Mouse (Mus musculus) c-Kit-positive CD71-positive TER-119-positive erythroid progenitor cells, embryonic 14.5 days (primary cell): ENCODE measurements around the gene Tmigd1.
"Not testable (repeated sequence)": the region's sequence is repeated elsewhere in the genome, so short reads cannot be mapped to it uniquely, and the experiment has no call there.

Experiments used
- DNase-seq: peaks from one replicate; pipeline ENCODE4 v3.0.0-alpha.2; 2013; ENCODE audit warnings: low spot score

Gene Tmigd1

DNA sequence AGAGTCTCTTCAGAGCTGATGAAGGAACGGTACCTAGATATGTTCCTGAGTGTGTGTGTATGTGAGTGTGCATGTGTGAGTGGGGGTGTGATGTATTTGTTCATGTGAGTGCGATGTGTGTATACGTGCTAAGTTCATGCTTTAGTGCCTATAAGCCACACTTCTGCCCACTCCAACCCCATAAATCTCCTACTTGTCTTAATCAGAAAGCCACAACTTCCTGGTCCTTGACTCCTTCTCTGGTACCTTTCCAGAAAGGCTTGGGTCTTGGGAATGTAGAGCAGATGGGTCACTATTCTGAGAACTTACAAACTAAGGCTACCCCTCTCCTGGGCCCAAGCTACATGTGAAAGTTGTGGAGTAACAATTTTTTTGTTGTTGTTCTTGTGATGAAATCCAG is 3.2 kb upstream of the Tmigd1 start:
- DNase-seq, result no peak

GRCm38 (mm10) chr11:76899758-76900738 is 1.9 kb upstream of the Tmigd1 start:
- peak; percentile 8 for DNase-seq

- DNase-seq, result no peak
Observed at GRCm38 (mm10) chr11:76904340-76904739, 2.4 kb downstream of the Tmigd1 start.

DNA sequence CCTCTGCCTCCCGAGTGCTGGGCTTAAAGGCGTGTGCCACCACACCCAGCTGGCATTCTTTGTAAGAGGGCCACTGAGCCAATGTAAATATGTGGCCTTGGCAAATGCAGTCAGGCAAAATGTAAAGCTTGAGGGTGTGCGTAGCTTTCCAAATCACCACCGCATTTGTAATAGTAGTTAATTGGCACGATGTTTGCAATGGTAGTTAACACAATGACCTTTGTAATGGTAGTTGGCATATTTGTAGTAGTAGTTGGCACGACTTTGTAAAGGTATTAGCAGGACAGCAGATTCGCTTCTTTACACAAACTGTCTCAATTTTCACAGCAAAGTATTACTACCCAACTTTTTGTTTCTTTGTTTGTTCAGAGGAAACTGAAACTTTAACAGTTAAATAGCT is 6.7 kb downstream of the Tmigd1 start:
- DNase-seq, result no peak

DNA sequence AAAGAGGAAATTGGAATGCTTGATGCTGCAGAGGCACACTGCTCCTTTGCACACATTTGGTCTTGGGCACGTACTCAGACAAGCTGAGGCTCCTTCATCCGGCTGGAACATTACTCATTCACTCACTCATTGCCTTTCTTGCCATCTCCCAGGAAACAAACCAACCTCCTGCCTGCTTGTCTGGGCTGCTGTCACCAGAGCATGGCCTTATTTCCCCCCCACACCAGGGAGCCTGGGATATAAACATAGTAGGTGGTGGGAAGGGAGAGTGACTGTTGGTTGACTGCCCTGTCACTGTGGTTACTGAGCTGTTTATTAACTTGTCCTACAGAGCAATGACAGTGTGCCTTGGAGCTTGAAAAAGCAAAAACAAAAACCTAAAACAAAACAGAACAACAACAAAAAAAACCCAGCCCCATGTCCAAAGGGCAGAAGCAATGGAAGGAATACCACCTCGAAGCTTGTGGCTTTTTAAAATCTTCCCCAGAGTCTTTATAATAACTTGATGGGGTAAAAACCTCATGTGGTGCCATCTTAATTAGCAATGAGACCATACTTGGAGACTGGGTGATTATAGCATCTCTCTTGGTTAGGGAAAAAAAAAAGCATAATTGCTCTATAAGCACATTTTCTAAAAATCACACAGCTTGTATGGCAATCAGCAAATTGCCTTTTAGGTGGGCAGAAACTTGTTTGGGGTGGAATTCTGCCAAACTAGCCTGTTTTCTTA is 9.5 kb downstream of the Tmigd1 start:
- no peak for DNase-seq

GRCm38 (mm10) chr11:76912055-76912395 is 10.1 kb downstream of the Tmigd1 start:
- DNase-seq, result no peak

GRCm38 (mm10) chr11:76914366-76914765 is 12.4 kb downstream of the Tmigd1 start:
- no peak for DNase-seq

GRCm38 (mm10) chr11:76916539-76917229 is 14.7 kb downstream of the Tmigd1 start:
- DNase-seq, result no peak

DNA sequence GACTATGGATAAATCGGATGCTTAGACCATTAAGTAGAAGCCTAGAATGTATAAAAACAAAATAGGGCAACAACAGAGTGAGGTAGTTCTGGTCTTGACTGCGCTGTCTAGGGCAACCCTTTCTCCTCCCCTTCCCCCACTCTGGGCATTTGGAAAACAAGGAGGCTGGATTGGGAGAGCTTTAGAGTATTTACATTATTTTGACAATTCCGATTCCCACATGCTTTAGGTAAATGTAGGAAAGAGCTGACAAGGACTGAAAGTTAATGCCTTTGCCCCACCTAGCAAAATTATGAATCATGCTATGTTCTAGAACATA is 15.2 kb downstream of the Tmigd1 start:
- no peak for DNase-seq

GRCm38 (mm10) chr11:76920607-76921006 is 18.6 kb downstream of the Tmigd1 start:
- no peak for DNase-seq

DNA sequence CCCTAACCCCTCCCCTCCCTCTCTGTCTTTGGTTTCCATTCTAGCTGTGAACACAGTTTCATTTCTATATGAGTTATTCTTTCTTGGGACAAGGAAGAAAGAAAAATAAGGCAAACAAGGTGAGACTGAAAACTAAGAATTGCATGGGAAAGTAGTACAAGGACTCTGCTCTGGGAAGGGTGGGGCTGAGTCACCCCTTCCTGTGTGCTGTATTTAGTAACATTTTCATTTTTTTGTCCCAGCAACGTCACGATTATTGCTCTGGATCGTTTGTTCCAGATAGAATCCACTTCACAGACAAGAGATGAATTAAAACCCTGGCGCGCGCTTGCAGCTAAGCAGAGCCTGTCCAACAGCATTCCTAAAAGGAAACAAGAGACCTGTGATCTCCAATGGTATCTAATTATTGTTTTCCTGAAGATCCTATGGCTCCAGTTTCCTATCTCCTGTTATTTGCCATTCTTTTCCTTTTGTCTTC is 22.8 kb downstream of the Tmigd1 start, which contains the start of gene Blmh:
Gene Blmh (plus strand): TSS at position 51 of the 478 bp plus-strand sequence.
- no peak for DNase-seq

DNA sequence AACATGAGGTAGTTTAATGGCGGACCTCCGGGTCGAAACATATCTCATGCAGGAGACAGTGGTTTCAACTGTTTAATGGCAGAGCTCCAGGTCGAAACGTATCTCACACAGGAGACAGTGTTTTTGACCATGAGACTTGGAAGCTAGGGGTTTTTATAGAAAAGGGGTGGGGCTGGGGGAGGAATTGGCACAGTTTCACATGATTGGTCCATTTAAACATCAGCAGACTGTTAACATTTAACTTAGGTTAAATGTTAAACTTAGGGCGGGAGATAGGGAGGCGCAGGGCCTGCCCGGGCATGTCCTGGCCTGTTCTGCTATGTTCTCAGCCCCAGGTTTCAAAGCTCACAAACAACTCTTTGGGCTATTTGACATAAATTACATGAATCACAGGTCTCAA is 26.6 kb downstream of the Tmigd1 start:
- DNase-seq, result not testable (repeated sequence)

GRCm38 (mm10) chr11:76933209-76933608 is 31.2 kb downstream of the Tmigd1 start:
- peak; percentile 17 for DNase-seq

GRCm38 (mm10) chr11:76936578-76936977 is 34.6 kb downstream of the Tmigd1 start:
- DNase-seq, result no peak

DNA sequence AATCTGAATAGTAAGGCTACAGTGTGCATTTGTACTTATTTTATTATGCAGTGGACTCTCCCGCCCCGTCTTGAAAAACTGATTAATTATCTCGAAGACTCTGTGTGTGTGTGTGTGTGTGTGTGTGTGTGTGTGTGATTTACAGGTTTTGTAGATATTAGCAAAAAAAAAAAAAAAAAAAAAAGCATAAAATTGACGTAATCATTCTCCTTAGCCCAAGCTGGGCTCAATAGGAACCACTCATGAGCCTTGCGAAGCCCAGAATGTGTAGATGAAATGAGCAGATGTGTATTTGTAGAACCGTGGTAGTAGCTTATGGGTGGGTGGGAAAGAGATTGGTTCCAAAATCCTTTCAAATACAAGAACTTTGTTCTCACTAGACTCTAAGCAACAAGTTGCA is 42.9 kb downstream of the Tmigd1 start:
- DNase-seq, result no peak

DNA sequence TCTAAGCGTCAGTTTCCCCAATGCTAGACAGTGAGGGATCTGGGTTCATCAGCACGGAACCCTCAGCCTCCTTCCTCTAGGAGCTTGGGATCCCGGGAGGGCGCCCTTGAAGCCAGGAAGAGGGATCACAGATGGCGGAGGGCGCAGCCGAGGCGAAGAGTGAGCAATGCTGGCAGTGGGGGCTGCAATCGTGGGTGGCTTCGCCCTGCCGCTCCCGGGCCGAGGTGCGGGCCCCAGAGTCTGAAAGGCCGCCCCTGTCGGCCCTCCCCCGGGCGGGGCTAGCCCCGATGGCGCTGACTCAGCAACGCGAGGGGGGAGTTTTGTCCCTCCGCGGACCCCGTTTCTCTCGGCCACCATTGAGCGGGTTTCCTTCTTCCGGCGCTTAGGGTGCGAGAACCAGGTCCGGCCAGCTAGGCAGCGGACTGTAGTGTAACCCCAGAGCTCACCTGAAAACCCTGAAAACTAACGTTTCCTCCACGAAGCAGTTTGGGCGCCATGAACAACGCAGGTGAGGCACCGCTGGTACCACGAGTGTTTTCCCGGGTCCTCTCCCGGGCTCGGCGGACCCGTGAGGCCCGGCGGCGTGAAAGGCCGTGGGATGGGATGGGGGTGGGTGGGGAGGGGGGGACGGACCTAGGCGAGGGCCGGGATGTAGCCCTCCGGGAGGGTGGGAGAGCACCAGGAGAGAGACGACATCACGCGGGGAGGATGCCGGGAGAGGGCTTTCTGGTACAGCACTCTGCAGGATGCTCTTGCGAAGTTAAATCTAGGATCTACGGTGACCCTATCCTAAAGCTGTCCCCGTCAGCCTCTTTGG is 43.6 kb downstream of the Tmigd1 start:
- DNase-seq, result peak; percentile 85

- DNase-seq, result peak; percentile 22
Observed at GRCm38 (mm10) chr11:76946203-76946585, 44.2 kb downstream of the Tmigd1 start.

GRCm38 (mm10) chr11:76953536-76953935 is 51.6 kb downstream of the Tmigd1 start:
- no peak for DNase-seq

DNA sequence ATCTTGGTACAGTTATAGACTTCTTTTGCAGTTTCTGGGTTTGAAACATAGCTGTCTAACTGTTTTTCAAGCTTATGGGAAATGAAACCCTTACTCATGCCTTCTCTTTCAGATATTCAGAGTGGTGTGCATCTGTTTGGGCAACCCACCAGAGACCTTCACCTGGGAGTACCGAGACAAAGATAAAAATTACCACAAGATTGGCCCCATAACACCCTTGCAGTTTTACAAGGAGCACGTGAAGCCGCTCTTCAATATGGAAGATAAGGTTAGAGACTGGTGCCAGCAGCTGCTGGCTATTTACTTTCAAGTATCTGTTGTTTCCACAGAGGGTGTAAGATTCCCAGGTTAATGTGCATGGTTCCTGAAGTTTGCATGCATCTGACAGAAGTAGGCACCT is 63.7 kb downstream of the Tmigd1 start:
- no peak for DNase-seq
